Mouse (Mus musculus) heart, postnatal 0 days (tissue): ENCODE data around the gene Dab1.

Experiments
- CTCF ChIP-seq: IDR thresholded peaks from 2 replicates; pipeline ENCODE4 v1.5.1; 2016; ENCODE audit warnings: antibody characterized with exemption, control low read depth, low read depth
- EP300 ChIP-seq: IDR thresholded peaks from 2 replicates; pipeline ENCODE4 v1.6.1; 2016; ENCODE audit warnings: antibody characterized with exemption, low read depth

DNA sequence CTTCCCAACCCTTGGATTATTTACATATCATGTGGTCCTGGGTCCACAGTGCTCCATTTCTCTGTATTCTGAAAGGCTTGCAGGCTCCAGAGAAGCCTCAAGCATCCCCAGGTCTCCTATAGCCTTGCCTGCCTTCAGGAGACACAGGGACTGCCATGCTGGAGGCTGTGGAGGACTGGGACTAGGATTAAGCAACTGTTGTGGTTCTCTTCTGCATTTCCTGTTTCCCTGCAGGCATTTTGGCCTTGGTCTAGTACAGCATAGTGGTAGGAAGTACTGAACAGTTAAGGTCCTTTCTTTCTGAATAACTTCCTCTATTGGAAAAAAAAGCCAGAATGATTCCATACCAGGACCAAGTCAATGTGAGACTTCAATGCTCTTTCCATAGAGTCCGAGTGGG is 103.6 kb downstream of the Dab1 start:
- TF ChIP-seq EP300 (no peak), CTCF (no peak)
